Mouse (Mus musculus): ENCODE data around the gene Barhl2.

Barhl2 gene

DNA sequence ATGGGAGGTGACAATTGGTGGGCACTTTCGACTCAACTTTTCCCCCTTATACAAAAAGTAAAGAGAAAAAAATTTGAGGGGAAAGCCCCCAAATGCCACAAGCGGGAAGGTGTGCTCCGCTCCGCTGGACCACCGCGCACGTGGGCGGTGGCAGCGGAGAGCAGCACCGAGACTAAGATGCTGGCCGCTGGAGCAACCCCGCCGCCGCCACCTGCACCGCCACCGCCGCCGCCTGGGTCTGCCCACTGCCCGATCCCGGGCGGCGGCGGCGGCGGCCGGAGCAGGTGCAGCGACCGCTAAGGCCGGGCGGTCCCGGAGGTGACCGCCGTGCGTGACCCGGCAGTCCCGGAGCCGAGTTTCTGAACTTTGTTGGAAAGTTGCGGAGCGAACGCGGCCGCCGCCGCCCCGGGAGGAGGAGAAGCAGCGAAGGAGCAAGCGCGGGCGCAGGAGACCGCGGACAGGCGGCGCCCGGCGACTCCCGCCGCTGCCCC lies at the start of gene Barhl2:
TSS of gene Barhl2 (minus strand) at position 181 of the 491 bp plus-strand sequence.
- no peak for DNase-seq (ENCODE audit: inconsistent age in 2 of 2, low spot score in 1 of 2)

DNA sequence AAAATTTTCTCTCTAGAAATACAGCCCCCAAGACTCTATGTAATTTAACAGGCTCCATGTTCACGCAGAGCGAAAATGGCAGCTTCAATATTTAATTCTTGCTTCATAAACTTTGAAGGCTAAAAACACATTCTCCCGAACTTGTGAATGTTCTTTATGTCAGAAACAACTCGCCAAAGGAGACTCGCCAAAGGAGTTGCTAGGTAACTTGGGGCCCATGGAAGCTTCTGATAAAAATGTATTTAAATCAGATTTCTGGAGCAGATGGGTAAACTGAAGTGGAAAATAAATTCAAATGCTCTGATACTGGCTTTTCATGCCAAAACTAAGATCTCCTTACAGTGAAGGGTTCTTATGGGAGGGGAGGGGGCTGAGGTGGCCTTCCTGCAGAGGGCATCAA lies 48.1 kb upstream of the Barhl2 start:
- no peak for DNase-seq (ENCODE audit: inconsistent age in 2 of 2, low spot score in 1 of 2)

- DNase-seq (ENCODE audit: inconsistent age in 2 of 2, low spot score in 1 of 2): no peak
Measured at GRCm38 (mm10) chr5:106502684-106503545, 44.9 kb upstream of the Barhl2 start.

DNA sequence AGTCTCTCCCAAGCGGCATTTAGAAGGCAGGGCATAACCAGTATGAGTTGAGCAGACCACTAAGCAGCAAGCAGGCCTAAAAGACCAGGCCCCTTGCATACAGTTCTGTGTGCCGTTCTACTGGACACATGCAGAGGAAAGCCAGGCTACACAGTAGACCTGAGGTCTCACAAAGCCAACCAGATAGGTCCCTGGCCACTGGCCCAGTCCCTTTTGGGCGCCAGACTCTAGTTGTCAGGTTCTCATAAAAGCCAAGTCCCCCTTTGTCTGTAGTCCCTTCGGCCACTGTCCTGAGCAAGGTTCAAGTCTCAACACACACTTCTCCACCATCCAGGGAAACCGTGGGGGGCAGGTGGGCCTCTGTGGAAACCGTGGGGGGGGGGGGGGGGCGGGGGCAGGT lies 44.3 kb upstream of the Barhl2 start:
- DNase-seq (ENCODE audit: inconsistent age in 2 of 2, low spot score in 1 of 2): no peak

- no peak for DNase-seq (ENCODE audit: inconsistent age in 2 of 2, low spot score in 1 of 2)
Measured at GRCm38 (mm10) chr5:106491771-106492170, 33.8 kb upstream of the Barhl2 start.

- DNase-seq (ENCODE audit: inconsistent age in 2 of 2, low spot score in 1 of 2): no peak
Measured at GRCm38 (mm10) chr5:106472105-106472500, 14.1 kb upstream of the Barhl2 start.

DNA sequence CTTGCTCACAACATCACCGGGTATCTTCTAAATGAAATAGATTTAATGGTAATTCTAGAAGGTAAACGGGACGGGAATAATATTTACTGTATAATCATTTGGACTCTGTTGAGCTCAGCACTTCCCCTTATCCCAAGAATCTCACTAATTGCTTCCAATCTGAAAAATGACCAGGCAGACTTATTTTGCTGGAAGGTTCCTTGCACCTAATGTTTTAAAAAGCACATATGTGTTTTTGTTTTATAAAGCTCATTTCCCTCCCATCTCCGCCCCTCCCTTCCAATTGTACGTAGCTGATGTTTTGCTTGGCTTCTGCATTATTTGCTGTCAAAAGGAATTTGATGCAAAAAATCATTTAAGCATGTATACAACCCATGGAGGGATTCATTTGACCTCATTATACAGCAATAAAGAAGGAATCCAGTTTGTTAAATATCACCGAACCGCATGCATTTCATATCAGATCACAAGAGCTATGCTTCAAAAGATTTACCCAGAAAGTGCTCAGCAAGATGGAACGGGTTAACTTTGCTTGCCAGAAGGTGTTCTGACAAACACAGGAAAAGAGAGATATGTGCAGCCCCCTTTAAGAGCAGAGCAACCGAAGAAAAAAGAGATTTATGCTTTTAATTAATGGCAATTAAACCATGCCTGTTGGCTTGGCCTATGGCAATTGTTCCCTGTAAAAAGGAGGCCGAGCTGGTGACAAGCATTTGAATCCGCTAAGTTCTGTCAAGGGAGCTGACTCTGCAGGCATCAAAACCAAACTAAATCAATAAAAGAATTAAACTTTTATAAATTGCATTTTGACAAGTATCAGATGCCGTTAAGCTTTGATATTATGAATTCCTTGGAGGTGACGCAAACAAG lies 13.5 kb upstream of the Barhl2 start:
- DNase-seq (ENCODE audit: inconsistent age in 2 of 2, low spot score in 1 of 2): no peak

- DNase-seq (ENCODE audit: inconsistent age in 2 of 2, low spot score in 1 of 2): no peak
Measured at GRCm38 (mm10) chr5:106465129-106465790, 7.3 kb upstream of the Barhl2 start.

DNA sequence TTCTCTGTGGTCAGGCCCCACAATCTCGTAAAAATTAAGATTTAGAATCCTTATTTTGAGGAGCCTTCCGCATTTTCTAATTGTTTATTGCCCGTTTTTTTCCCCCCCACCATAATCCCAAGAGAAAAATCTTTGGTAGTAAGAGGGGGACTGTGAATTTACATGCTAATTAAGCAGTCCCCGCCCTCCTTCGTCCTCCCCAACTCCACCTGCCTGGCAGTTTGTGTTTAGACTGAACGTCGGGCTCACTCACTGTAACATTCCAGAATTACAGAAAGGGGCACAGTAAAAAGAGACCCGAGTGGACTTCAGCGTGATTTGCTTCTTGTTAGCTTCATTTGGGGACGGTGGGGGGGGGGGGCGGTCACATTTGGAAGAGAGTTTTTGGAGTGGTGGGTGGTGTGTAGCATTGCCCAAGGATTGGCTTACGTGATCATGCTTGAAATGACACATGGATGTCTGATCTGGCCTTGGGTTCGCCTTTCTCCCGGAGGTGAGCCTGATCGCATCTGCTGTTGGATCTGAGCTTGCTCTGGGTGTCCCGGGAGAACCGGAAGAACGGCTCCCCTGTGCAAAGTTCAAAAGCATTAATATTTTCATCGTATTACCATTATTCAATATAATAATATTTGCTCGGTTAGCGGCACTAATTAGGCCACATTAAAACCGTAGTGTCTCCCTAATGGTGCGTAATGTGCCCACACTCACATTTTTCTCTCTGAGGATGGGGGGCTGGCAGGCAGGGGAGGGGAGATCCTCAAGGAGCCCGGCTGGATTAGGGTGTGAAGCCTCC lies 6.6 kb upstream of the Barhl2 start:
- peak in 1 of 2 experiments; percentile 17 for DNase-seq (ENCODE audit: inconsistent age in 2 of 2, low spot score in 1 of 2)

DNA sequence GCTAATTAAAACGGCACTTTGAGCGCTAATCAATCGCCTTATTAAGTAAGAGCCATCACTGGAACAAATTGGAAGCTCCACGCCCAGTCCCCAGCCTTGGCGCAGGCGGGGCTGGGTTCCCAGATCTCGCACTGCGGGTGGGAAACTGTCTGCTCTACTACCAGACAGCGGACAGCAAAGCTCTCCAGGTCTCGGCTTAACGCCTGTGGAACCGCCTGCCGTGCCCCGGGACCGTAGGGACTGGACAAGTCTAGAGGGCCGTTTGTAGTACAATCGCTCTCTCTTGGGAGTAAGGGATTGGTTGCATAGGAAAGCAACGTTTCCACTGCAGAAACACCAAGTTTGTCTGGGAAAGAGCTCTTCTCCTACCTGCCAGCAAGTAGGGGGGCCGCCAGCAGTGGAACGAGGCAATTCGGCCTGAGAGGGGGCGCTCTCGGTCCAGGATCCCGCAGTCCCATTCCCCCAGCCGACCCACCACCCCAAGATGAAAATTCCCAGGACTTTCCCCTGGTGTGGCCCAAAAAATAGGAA lies 5.8 kb upstream of the Barhl2 start:
- DNase-seq (ENCODE audit: inconsistent age in 2 of 2, low spot score in 1 of 2): peak in 1 of 2 experiments; percentile 17

DNA sequence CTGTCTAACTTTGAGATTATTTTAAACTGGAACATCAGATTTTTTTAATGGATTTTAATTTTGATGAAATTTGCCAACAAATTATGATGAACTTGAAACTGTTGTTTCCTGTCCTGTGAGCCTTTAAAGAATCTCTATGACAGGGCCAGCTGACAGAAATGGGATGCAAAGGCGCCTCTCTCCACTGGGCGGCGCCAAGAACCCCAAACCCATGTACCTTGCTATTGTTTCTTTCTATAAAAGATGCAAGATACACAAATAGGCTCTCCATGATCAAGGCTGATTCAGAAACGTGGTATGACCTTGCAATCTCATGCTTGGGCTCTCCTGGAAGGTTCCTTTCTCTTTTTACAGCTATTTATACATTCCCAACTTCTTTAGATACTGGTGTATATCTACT lies 3.9 kb upstream of the Barhl2 start:
- peak in 1 of 2 experiments; percentile 56 for DNase-seq (ENCODE audit: inconsistent age in 2 of 2, low spot score in 1 of 2)

GRCm38 (mm10) chr5:106461431-106461830 lies 3.5 kb upstream of the Barhl2 start:
- DNase-seq (ENCODE audit: inconsistent age in 2 of 2, low spot score in 1 of 2): no peak

- no peak for DNase-seq (ENCODE audit: inconsistent age in 2 of 2, low spot score in 1 of 2)
Measured at GRCm38 (mm10) chr5:106460535-106460934, 2.6 kb upstream of the Barhl2 start.

DNA sequence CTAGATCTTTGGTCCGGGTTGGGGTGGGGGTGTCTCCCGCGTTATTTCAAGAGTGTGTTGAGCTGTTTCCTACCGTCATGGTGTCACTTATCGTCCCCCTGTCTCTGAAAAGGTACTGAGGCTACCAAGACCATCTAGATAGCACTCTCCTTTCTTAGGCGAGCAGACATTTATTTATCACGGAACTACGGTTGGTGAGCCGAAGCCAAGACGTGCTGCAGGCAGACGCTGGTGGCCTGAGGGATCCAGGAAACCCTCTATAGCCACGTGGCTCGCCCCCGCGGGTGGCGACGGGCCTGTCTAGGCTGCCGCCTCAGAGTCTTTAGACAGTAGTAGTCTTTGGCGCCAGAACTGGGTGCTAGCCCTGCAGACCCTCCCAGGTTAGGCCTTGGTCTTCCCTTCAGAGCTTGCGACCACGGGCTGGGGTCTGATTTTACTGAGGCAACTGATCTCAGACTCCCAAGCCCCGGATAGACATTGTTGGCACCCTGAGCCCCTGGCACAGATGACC lies 2.1 kb upstream of the Barhl2 start:
- DNase-seq (ENCODE audit: inconsistent age in 2 of 2, low spot score in 1 of 2): peak in 1 of 2 experiments; percentile 22

DNA sequence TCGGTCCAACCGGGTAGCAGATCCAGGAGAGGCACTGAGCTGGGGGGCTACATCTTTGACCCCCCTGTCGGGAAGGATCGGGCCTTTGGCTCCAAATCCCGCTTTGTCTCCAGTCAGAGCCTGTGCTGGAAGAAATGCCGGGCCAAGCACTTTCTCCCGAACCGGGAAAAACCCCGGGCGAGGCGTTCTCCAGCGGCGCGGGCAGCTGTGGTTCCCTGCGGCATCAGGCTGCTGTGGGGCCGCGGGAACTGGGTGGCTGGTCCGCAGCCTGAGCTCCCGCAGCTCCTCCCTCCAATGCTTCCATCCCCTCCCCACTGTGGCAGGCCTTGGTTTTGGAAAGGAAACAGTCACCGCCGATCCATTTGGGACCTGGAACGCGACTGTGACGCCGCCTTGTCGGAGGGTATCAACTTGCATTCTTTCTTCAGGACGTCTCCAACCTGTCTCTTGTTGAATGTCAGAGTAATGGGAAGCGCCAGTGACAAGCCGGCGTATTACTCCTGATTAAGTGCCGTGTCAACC lies 1.2 kb upstream of the Barhl2 start:
- peak in 1 of 2 experiments; percentile 41 for DNase-seq (ENCODE audit: inconsistent age in 2 of 2, low spot score in 1 of 2)

DNA sequence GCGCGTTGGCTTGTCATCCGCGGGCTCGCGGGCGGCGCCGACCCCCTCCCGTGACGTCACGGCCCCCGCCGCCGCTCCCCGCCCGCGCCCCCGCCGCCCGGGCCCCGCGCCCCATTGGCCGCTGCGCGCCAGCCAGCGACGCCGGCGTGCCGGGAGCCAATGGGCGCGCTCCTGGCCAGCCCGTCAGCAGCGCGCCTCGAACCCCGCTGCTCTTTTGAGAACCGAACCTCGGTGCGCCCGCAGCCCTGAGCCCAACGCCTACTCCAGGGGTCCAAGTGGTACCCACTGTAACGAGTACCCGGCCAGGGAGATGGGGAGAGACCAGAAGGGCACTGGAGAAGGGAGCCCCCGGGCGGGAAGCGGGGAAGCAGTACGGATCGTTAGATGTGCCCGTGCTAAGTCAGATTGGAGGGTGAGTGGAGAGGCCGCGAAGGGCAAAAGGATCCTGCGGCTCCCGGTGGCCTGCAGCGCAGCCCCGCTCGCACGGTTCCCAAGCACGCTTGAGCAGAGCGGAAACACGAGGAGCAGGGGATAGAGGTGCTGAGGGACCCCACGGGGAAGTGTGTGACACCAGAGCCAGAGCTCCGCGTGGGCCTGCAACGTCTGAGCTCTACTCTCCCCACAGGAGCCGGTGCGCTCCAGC lies 632 bp upstream of the Barhl2 start:
- peak in 1 of 2 experiments; percentile 56 for DNase-seq (ENCODE audit: inconsistent age in 2 of 2, low spot score in 1 of 2)

- DNase-seq (ENCODE audit: inconsistent age in 2 of 2, low spot score in 1 of 2): peak in 1 of 2 experiments; percentile 41
Measured at GRCm38 (mm10) chr5:106457111-106457925, 648 bp downstream of the Barhl2 start.

DNA sequence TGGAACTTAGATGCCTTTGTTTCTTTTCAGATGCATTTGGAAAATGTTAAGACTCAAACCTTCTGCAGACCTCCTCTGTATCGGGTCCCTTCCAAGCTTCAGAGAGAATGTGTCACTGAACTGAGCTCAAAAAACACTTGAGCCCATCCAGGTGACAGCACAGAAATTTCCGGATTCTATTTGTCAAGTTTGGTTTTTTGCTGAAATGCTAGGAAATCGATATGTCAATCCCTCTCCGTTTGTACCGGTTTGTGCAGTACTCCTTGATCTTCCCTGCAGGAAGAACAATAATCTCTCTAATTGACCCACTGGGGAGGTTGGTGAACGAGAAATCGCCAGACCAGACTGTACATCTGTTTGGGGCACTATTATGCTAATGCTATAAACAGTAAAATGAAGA lies 2.0 kb downstream of the Barhl2 start:
- DNase-seq (ENCODE audit: inconsistent age in 2 of 2, low spot score in 1 of 2): peak in 1 of 2 experiments; percentile 16

All from adrenal gland, adult (tissue).